Mouse (Mus musculus): ENCODE measurements around the gene Gm49711.

Gene Gm49711

DNA sequence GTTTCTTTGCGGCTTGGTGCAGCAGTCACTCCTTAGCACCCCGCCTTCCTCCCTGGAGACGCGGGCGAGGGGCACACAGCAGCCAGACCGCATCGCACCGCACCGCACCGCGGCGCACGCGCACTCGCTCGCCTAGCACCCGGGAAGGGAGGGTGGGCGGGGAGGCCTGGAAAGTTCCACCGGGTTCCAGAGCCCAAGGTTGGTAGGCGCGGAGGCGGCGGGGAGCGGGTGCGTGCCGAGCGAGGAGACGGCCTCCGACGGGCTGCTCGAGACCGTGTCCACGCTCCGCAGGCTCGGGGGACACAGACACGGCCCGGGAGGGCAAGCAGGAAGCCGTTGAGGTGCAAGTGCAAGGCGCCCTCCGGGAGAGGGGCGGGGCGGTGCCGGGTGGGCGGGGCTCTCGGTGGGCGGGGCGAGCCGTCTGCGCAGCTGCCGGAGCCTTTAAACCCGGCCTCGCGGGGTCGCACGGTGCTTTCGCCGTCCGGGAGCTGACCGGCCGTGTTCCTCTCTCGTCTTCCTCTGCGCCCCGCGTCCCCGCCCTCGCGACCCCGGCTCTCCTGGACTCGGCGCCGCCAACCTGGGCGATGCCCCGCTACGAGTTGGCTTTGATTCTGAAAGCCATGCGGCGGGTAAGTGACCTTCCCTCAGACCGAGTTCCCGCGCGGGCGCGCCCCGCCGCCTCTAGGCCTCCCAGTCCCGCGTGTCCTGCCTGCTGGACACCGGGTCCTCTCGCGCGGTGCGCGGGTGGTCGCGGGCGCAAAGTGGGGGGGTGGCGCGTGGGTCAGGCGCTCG lies at the start of gene Gm49711, which contains the start of the genes Mrps6 and Slc5a3:
Gene Gm49711 (plus strand): TSS at position 465 of the 792 bp plus-strand sequence.
Gene Mrps6 (plus strand): TSS at position 419 of the 792 bp plus-strand sequence.
Gene Slc5a3 (plus strand): TSS at position 471 of the 792 bp plus-strand sequence.
- DNase-seq (ENCODE audit: low read depth, low spot score): peak; percentile 91

DNA sequence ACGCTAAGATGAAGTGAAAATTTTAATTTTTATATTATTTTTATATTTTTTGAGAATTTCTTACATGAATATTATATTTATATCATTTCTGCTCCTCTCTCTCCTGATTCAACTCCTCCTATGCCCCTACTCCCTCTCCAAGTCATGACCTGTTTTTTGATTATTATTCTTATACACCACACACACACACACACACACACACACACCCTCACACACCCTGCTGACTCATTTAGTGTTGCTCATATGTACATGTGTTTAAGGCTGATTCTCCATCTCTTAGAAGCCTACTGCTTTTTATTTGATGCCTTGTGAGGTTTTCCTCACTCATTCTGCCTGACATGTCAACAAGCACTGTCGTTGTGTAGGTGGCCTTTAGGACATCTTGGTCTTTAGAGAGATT lies 48.5 kb upstream of the Gm49711 start:
- no peak for DNase-seq (ENCODE audit: low read depth, low spot score)

DNA sequence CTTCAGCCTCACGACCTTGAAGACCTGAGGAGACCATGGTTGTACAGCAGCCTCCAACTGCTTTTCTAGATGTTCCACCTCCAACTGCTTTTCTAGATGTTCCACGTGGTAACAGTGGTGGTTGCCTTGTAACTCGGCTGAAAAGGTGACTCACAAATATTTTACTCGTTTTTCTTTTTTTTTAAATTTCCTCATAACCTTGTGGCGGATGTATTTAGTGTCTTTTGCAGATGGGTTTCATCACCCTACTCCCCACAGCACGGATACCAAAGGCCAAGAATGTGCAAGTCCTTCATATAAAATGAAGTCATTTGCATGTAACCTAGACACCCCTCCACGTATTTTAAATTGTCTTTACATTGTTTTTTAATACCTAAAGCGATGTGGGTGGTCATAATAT lies 41.3 kb upstream of the Gm49711 start:
- no peak for DNase-seq (ENCODE audit: low read depth, low spot score)

DNA sequence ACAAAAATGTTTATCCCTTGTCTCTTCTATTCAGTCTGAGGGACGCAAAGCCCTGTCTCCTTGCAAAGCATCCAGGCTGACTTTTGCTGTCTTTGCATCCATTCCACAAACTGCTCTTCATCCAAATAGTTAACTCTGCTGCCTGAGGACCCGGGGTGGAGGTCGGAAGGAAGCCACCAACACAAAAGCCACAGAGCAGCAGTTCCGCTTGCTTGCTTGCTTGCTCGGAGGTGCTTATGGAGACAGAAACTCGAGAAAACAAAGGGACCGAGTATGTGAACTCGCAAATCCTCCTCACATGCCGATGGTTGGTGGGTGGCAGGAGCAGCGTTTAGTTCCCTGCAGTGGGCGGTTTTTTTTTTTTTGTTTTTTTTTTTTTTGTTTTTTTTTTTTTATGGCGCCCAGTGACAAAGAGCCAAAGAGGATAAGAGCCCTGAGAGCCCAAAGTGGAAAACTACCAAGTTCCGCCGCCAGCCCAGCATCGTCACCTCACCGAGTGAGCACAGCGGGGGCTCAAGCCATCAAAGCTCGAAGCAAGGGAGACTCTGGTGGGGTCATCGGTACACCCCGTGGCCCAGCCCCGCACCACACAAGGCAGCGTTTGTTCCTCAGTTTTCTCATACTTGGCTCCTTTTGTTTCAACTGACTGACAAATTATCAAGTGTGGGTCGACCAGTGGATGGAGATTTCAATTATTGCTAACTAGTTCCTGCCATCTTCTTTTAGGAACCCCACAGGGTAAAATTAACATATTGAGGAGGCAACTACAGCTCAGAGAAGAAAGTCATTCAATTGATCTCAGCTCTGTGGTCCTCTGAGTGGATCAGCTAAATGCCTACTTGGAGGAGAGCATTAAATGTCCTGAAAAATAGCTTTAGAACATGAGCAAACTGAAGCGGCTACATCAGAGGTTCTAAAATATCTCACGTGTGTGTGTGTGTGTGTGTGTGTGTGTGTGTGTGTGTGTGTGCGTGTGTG lies 38.7 kb upstream of the Gm49711 start:
- DNase-seq (ENCODE audit: low read depth, low spot score): peak; percentile 80

DNA sequence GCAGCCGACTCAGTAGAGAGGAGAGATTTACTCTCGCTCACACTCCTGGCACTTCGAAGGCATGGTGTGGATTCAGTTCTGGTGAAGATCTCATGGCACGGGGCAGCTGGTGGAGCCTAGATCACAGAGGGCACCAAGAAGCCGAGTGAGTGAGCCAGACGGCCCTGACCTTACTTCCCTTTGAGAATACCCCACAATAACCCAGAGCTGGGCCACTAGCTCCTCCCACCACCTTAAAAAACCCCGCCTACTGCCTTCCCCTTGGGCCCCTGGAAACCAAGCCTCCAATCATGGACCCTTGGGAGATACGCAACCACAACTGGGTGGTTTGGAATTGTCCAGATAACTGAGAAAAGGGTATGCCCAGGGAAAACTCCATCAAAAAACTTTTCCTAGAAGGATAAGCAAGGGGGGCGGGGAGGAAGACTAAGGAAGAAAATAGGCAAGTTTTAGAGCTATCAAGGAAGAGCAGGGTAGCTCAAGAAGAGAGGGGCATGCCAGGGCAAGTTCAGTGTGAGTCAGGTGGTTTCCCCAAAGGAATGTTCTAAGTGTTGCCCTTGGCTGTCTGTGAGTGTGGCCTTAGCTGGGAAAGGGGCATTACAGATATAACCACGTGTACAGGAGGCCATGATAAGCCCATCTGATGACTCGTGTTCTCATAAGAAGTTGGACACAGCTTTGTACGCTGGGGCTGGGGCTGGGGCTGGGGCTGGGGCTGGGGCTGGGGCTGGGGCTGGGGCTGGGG lies 36.3 kb upstream of the Gm49711 start:
- DNase-seq (ENCODE audit: low read depth, low spot score): peak; percentile 79

DNA sequence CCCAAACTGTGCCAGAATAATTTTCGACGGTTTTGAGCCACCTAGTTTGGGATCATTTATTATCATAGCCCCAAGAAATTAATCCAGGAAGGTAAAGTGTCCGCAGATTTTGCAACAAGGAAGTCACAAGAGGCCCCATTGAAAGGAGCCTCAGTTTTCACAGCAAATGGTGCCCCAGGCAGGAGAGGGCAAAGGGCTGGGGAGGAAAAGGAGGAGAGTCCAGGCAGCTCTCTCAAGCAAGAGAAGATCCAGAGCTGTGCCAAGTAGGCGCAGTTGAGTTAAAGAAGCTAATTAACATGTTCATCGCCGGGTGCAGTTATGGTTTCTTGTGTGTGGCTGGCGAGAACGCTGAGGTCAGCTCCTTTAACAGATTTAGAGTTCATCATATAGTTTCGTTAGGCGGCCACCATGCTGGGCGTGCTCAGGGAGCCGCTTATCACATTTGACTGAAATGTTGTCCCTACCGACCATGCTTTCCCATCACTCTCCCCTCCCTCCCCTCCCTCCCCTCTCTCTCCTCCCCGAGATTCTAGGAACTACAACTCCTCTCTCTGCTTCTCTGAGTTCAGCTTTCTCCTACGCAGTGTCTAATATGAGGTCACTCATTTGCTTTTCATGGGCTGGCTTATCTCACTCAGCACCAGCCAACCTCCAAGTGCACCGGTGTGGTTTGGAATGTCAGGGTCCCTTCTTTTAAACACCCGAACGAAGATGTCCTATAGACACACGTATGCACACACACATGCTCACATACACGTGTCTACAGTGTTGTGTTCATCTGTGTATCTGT lies 35.4 kb upstream of the Gm49711 start:
- no peak for DNase-seq (ENCODE audit: low read depth, low spot score)

DNA sequence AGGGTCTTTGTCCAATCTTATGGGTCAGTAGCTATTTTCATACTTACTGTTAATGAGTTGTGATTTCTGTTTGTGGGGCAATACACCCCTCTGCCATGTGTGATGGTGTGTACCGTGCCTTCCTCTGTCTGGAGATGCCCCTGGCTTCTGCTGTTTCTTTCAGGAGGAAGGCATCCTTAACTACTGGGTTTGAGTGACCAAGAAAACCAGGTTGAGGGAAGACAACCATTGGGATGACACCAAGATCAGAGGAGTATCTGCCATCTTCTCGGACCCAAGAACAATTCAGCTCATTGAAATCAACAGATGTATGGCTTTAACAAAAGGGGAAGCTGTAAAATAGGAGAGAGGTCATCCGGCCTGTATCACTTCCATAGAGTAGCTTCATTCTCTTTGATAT lies 24.8 kb upstream of the Gm49711 start:
- DNase-seq (ENCODE audit: low read depth, low spot score): no peak

DNA sequence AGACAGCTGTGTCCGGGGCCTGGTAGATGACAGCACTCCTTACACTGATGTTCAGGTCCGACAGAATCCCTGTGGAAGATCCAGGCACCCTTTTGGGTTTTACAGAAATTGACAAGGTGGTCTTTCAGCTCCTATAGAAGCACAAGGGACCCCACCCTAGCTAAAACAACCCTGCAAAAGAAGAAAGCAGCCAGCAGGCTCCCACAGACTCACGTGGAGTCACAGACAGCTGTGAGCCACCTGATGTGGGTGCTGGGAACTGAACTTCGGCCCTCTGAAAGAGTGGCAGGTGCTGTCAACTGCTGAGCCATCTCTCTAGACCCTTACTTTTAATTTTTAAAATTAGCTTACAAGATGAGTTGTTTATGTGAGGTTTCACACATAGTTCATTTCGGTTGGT lies 23.4 kb upstream of the Gm49711 start:
- DNase-seq (ENCODE audit: low read depth, low spot score): no peak

DNA sequence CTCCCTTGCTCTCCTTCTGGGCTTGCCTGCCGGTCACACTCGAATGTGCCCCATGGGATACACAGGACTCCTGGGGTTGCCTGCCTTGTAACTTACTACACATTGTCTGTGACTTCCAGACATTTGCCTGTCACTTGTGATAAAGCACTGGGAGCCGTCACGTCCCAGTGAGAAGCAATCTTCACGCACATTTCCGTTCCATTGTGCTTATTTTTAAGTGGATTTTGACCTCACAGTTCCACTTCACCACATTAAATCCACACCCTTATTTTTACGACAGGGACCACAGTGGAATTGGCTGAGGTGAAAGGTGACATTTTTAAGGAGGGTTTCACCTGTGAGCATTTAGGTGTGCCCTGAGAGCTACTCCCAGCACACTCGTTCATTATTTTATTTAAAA lies 21.4 kb upstream of the Gm49711 start:
- no peak for DNase-seq (ENCODE audit: low read depth, low spot score)

DNA sequence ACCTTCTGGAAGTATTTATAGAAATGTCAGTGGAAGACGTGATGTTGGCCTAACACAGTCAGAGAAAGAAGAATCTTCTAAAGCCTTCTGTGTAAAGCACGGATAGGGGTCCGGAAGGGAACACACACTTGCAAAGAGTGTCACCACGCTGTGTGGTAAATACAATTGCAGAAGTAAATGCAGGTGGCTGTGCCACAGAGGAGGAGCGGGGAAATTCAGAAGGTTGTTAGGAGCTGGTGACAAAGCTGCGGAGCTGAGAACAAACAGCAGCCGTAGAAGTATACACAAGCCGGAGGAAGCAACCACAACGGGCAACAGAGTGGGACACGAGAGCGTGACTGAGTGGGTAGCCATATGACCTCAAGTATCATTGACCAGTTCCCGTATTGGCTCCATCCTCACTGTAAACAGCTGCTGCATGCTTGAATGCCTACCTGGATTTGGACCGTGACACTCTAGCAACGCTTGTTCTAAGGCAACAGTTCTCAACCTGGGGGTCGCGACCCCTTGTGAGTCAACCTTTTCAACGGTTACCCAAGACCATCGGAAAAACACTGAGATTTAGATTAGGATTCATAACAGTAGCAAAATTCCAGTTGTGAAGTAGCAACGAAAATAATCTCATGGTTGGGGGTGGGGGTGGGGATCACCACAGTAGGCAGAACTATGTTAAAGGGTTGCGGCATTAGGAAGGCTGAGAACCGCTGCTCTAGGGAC lies 20.1 kb upstream of the Gm49711 start:
- no peak for DNase-seq (ENCODE audit: low read depth, low spot score)

DNA sequence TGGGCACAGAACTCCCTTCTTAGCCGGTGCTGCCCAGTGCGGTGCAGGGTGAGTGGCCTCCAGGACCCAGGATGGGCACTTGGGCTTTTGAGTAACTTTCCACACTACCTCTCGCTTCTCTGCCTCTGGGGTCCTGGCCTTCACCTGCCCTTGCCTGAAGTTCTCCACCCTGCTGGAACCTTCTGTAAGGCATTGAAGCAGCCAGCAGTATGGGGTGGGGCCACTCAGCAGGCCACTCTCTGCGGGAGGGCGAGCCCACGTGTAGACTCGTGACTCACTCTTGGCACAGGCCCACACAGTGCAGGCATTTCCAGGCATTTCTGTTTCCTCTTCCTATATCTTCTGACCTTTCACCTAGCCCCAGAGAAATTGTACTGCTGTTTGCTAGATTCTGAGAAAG lies 18.7 kb upstream of the Gm49711 start:
- DNase-seq (ENCODE audit: low read depth, low spot score): peak; percentile 81

DNA sequence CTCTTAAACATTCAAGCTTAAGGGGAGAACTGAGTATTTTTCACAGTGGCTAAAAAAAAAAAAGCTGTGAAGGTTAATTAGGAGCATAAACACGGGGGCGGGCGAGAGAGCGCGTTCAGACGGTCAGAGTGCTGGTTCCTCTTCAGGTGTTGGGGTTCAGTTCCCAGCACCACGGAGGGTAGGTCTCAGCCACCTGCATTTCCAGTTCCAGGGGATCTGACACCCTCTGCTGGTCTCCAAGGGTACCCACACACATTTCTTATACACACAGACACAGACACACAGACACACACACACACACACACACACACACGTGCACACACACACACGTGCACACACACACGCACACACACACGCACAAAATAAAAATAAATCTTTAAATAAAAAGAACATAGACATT lies 18.1 kb upstream of the Gm49711 start:
- DNase-seq (ENCODE audit: low read depth, low spot score): peak; percentile 52

DNA sequence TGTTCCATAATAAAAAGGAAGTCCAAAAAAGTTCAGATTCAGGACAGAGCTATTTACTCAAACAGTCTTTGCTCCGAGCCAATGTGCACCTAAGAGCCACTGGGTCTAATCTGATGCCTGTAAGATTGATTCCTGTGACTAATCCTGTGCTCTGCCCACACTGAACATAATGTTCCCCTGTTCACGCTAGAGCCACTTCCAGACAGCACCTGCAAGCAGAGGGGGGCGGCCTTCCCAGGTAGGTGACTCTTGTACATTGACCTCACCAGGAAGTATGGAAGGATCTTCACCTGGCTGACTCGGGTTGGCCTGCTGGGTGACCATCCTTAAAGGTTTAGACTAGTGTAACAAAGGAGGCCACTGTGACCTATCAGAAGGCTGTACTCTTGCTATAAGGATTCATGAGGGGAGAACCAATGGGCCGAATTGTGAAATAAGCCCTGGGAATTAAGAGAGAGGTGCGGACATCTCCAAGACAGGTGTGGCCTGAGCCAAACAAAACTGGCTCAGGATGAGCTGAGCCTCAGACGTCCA lies 6.3 kb upstream of the Gm49711 start:
- DNase-seq (ENCODE audit: low read depth, low spot score): no peak

DNA sequence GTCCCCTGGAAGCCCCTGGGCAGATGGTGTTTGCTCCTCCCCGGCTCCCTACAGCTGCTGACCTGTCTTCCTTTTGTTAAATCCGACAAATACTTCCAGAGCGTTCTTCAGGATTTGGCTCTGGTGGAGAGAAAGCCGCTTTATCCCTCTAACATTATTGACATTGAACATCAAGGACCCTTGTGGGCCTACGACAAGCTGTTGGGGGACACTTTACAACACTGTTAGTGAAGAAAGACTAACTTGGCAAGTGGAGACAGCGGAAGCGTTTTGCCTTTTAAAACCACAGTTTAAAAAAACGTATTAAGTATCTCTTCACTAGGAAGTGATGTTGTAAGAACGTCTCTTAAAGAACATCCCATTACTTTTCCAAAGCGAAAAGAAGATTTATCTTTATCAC lies 5.5 kb upstream of the Gm49711 start:
- DNase-seq (ENCODE audit: low read depth, low spot score): no peak

DNA sequence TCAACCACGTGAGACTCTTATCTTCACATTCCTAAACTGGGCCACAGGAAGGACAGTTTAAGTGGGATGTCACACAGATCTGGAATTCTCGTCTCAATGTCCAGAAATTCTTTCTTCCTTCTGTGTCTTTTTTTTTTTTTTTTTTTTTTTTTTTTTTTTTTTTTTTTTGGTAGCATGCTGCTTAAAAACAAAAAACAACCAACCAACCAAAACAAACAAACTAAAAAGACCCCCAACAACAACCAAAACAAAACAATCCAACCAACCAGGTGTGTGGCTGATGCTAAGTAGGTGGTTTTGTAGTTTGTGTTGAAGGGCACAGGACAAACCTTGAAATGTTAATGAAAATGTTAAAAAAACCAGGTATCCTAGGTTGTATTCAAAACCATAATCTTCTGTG lies 1.4 kb upstream of the Gm49711 start:
- DNase-seq (ENCODE audit: low read depth, low spot score): no peak

DNA sequence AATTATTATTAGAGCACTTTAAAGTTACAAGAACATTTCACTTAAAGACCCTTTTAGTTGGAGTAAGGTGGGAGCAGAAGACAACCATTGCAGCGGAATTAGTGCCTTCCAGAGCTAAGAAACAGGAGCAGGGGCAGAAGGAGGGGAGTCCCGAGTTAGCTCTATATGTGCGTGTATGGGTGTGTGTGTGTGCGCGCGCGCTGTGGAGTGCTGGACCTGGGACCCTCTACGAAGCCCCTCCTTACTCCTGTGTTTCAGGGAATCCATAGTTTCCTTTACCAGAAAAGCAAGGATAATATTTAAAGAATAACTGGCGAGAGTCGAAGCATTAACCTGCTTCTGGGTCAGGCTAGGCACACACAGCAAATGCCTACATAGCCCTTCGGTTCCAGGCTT lies 662 bp upstream of the Gm49711 start:
- no peak for DNase-seq (ENCODE audit: low read depth, low spot score)

DNA sequence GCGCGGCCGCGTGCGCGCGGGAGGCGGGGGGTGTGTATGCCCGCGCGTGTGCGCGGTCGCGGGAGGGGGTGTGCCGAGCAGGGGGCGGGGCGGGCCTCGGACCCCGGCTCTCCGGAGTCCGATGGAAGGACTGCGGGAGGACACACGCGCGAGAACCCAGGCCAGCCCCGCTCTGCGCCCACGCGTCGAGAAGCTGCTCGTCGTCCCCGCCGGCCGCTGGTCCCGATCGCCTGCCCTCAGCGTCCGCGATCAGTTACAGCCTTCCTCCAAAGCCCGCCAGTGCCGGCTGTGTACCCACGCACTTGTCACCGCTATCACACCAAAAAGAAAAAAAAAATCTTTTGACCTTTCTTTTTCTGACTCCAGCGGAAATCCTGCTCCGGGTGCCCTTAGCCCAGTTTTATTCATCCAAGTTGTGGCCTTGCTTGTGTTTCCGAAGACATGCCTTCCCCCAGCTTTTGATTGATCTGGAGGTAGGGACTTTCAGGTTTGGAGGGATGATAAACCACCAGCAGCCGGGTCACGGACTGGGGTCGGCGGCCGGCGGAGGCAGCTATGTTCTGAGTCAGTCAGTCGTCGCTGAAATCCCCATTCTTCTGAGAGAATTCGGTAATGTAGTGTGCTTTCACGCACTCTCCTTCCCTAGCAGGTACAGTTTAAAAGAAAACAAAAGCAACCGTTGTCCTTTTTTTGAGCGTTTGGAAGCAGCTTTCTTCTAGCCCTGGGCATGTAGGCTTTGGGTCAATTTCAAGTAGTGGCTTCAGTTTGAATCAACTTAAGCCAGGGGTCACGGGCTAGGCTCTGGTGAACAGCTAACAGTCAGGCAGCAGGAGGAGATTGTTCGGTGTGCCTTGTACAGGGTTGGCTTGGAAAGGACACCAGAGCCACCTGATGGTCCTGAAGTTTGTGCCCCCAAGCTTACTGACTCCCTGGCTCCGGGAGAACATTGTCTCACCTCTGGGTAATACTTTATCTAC lies 816 bp downstream of the Gm49711 start:
- no peak for DNase-seq (ENCODE audit: low read depth, low spot score)

DNA sequence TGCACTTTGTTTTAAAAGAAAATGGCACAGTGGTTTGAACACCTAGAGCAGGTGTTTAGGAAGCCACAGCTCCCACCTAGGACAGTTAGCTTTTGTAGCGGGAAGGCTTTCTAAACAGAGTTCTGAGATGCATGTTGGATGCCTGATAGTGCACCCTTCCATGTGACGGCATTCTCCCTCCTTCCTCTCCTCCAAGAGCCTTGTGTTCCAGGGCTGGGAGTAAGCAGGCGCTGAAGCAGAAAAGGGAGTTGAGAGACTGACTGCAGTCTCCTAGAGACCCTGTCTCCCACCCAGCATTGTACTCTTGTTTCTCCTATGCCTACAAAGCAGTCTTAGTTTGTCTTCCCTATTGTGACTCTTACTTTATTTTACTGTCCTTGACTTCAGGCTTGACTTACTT lies 2.1 kb downstream of the Gm49711 start:
- no peak for DNase-seq (ENCODE audit: low read depth, low spot score)

DNA sequence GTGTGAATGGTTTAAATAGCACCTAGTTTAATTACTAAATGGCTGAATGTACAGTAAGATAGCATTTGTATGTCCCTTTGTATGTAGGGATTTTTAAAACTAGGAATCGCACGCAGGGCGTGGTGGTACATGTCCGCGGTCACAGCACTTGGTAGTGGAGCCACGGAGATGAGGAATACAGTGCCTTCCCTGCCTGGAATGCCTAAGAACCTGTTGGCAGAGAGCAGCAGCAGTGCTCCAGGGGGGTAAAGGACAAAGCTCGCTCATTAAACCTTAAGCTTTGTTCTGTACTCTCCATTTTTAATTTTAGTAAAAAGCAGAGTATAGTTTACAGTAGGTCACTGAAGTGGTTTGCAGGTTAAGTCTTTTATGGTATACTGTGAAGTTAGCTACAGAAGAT lies 3.5 kb downstream of the Gm49711 start:
- DNase-seq (ENCODE audit: low read depth, low spot score): no peak

Data from ZHBTc4 (cell line).